Comparison of ENCODE assay signal across 10 mouse cellular contexts in the genomic region with DNA sequence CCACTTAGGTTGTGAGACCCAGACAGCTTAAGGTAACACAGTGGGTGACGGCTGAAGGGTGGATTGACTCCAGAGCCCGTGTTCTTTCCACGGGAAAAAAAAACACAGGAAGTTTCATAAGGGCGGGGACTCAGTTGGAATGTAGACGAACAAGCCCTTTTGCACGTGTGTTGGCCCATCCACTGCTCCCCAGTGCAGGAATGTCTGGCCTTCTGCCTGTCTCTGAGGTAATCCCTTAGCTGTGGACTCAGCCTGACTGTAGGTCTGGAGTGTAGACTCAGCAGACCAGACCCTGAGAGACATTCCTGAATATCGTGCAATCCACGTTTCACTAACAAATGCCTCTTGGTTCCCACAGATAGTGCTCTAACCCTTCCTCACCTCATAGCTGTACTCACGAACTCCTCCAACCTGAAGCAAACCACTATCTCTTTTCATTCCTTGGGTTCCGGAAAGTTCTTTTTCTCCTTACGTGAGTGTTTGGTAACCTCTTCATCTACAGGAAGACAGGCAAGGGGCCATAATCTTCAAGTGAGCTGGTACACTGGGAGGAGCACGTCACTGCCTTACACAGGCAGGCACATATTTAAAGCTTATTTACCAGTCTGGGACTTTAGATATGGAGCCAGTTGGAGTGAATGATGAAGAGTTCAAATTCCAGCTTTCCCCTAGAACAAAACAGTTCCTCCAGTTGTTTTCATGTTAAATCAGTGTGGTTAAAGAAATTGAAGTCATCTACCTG.
DNase-seq lines count a peak whose midpoint lies in the region; ATAC-seq and TF ChIP-seq lines count a peak whose summit lies in the region.
"Had no signal": no experiment of that assay in that cellular context is flagged by ENCODE, and none has a peak within 500 bp of the region (broad histone marks: within the 10 kb centered on the region; RNA-seq: fewer than 3 reads in every experiment).

No protein-coding gene starts in this region.

- TF ChIP-seq POLR2A in thymus, adult 2 months (IDR thresholded peaks at IDR 0.05; ENCODE audit: control insufficient read depth, extremely low read depth, insufficient read depth, low read length, poor library complexity), result no peak

- H3K27me3 ChIP-seq in limb, embryonic 13.5 days, result peaks cover under 1% of the 10 kb centered on the region; the same call in 1 of the 2 replicates
- H3K27me3 ChIP-seq in thymus, adult 2 months (ENCODE audit: control insufficient read depth, insufficient read depth, low read length), result no peaks in the 10 kb centered on the region

- DNase-seq in urinary bladder, postnatal 14 days (ENCODE audit: low spot score), result peak; percentile 61
- no peak for DNase-seq in urinary bladder, adult 2 months (ENCODE audit: low spot score)
- DNase-seq in gastrocnemius, postnatal 25 days, result peak; percentile 18
- DNase-seq in urinary bladder, postnatal 36 days (ENCODE audit: low spot score in 2 of 2), result peak; percentile 11 to 41
- no peak for DNase-seq in frontal cortex, postnatal 36 days (ENCODE audit: low spot score in 2 of 2)
- DNase-seq in left cerebral cortex, adult 8-10 months (ENCODE audit: low spot score in 2 of 2), result no peak
- DNase-seq in thymus, adult 2 months, result no peak
- DNase-seq: layer of hippocampus, adult 9-11 months had no signal

- WGBS in limb, embryonic 13.5 days, result 60% methylated on average over 12 of the region's 12 CpGs
- 88% methylated on average over 12 of the region's 12 CpGs for WGBS in thymus, adult 2 months

- no peak overlapping the region for H3K4me2 ChIP-seq in limb, embryonic 13.5 days (replicated peaks)
- H3K4me2 ChIP-seq: embryonic facial prominence, embryonic 15.5 days had no signal

- H3K4me1 ChIP-seq in limb, embryonic 13.5 days, result peaks cover 6% of the 10 kb centered on the region; the same call in 1 of the 2 replicates
- H3K4me1 ChIP-seq in thymus, adult 2 months (replicated peaks; ENCODE audit: control insufficient read depth, insufficient read depth, low read length), result no peaks in the 10 kb centered on the region
- H3K4me1 ChIP-seq: embryonic facial prominence, embryonic 15.5 days had no signal

- no peaks in the 10 kb centered on the region for H3K9me3 ChIP-seq in limb, embryonic 13.5 days
- H3K9me3 ChIP-seq: embryonic facial prominence, embryonic 15.5 days had no signal

- no peaks in the 10 kb centered on the region for H3K36me3 ChIP-seq in limb, embryonic 13.5 days
- H3K36me3 ChIP-seq in thymus, adult 2 months (ENCODE audit: control insufficient read depth, insufficient read depth, low read length), result no peaks in the 10 kb centered on the region
- H3K36me3 ChIP-seq: embryonic facial prominence, embryonic 15.5 days had no signal

- ATAC-seq in limb, embryonic 13.5 days (ENCODE audit: low FRiP score, low read depth), result peak; percentile 66; the same call in 1 of the 2 replicates

- H3K27ac ChIP-seq in limb, embryonic 13.5 days, result no peak overlapping the region
- H3K27ac ChIP-seq in thymus, adult 2 months (ENCODE audit: control insufficient read depth, insufficient read depth, low read length), result no peak overlapping the region
- H3K27ac ChIP-seq: embryonic facial prominence, embryonic 15.5 days had no signal

- H3K4me3 ChIP-seq in limb, embryonic 13.5 days, result no peak overlapping the region
- no peak overlapping the region for H3K4me3 ChIP-seq in thymus, adult 2 months (ENCODE audit: control insufficient read depth, insufficient read depth, low read length)
- H3K4me3 ChIP-seq: embryonic facial prominence, embryonic 15.5 days had no signal

- H3K9ac ChIP-seq in limb, embryonic 13.5 days, result no peak overlapping the region
- H3K9ac ChIP-seq: embryonic facial prominence, embryonic 15.5 days had no signal

- TF ChIP-seq CTCF in thymus, adult 2 months (IDR thresholded peaks at IDR 0.05; ENCODE audit: borderline replicate concordance, control insufficient read depth, extremely low read depth, insufficient read depth, low read length, poor library complexity), result no peak

Comparison
In these comparisons a context has a peak if more than half of its experiments do, and no peak if none do; other contexts are left out.
1. DNase-seq: peak in urinary bladder, postnatal 14 days (single experiment), gastrocnemius, postnatal 25 days (single experiment) and urinary bladder, postnatal 36 days (2 of 2); none in urinary bladder, adult 2 months (single experiment), frontal cortex, postnatal 36 days (0 of 2), left cerebral cortex, adult 8-10 months (0 of 2) and thymus, adult 2 months (single experiment).